Mouse (Mus musculus) left cerebral cortex, adult 2 months (tissue): ENCODE measurements around the gene Zfpm1. TPM values are rescaled to one million over a fixed set of nuclear protein-coding genes. Genes with fewer than 3 reads are reported as not detected.

Source experiments
- DNase-seq, 2 experiments: peaks; one replicate each; pipeline ENCODE4 v3.0.0; 2021 to 2022; ENCODE audit warnings: low spot score in 2 of 2, mixed read lengths in 1 of 2; ENCODE audit errors: extremely low spot score in 1 of 2
- H3K27ac ChIP-seq: fragments of 200-600 bp; 2 replicates; pipeline ENCODE4 v1.8.1; 2022
- H3K4me3 ChIP-seq: fragments of 200-600 bp; 2 replicates; pipeline ENCODE4 v1.8.1; 2022
- CTCF ChIP-seq: fragments of 200-600 bp; IDR thresholded peaks from 2 replicates; pipeline ENCODE4 v1.8.1; 2022; ENCODE audit warnings: antibody characterized with exemption, mild to moderate bottlenecking, moderate library complexity
- intact Hi-C: fragments of 180-260 bp; cut with DNase I; formaldehyde crosslinking; loops from one replicate; pipeline ENCODE4 v1.15.1; 2025
- long read RNA-seq, 2 experiments: library from polyadenylated mRNA; stranded (forward); transcript quantifications; one replicate each; pipeline ENCODE4 v2.0.0; 2021; ENCODE audit warnings: borderline mapping rate in 2 of 2
- total RNA-seq, 2 experiments: library from RNA; stranded (reverse); gene quantifications; 2 replicates each; pipeline ENCODE4 v1.2.3; 2021

The Zfpm1 gene
- 10 to 100 TPM; 39.5 to 42.1 TPM for total RNA-seq
- long read RNA-seq, experiment 1, transcript Zfpm1-201 (10 exons, 3,390 nt) = major isoform, 37 of 56 reads
- long read RNA-seq, experiment 1, partial matches to known transcripts = 10 of 56 reads
- long read RNA-seq, experiment 1, other reads (novel, unspliced or antisense) = 9 of 56 reads
- long read RNA-seq, experiment 2, transcript Zfpm1-201 (10 exons, 3,390 nt) = major isoform, 51 of 75 reads
- long read RNA-seq, experiment 2, partial matches to known transcripts = 11 of 75 reads
- long read RNA-seq, experiment 2, other reads (novel, unspliced or antisense) = 13 of 75 reads

DNA sequence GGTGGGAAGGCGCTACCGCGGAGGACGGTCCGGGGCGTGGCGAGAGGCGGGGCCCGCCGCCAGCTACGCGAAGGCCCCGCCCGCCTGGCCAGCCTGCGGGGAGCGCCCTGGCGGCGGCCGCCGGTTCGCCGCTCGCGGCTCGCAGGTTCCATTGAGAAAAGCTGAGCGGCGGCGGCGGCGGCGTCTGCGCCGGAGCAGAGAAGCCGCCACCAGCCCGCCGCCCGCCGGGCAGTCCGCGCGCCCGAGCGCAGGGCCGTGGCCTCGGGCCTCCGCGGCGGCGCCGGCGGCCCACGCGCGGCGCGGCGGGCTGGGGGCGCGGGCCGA lies at the start of gene Zfpm1:
TSS of gene Zfpm1 (plus strand) at position 107 of the 324 bp plus-strand sequence.
- DNase-seq = no peak
- intact Hi-C loops = loop anchor here (5.0 to 10.0 kb wide), 2 partner anchors 160 to 193 kb away; partner anchors contain the start of genes Ctu2, Mvd and Rnf166
- Histone ChIP-seq H3K27ac (peak within 1 kb of the TSS; percentile 82), H3K4me3 (peak within 1 kb of the TSS; percentile 62)
- TF ChIP-seq CTCF = peak; percentile 20

DNA sequence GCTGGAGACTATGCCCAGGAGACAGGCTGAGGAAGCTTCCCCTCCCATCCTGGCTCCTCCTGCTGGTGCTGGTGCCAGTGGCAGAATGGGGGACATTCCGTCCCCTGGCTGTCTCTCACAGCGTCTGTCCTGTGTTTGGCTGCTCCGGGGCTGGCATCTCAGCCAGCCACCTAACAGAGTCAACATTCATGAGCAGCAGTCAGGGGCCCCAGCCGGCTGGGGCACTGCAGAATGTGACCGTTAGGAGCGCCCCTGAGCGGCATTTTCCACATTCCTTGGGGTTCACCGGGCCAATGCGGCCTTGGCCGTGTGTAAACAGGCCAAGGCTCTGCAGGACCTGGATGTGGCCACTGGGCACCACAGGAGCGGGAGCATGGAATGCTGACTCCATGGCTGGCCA lies 47.9 kb upstream of the Zfpm1 start:
- TF ChIP-seq CTCF = peak; percentile 38
- no peak overlapping the region for H3K27ac ChIP-seq
- DNase-seq = no peak
- intact Hi-C loops = no loop called here
- no peak overlapping the region for H3K4me3 ChIP-seq

DNA sequence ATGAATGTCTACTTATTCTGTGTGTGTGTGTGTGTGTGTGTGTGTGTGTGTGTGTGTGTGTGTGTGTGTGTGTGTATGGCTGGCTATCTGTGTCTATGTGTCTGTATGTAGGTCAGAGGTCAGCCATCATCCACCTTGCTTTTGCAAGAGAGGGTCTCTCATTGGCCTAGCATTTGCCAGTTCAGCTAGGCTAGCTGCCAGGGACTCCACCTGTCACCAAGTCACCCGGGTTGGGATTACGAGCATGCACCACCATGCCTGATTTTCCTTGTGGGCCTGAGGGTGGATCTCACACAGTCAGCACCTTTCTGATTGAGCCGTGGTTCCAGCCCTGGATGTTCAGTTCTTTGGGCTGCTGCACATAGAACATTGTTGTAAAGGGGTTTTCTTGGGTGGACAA lies 45.4 kb upstream of the Zfpm1 start:
- no peak for TF ChIP-seq CTCF
- intact Hi-C loops = no loop called here
- DNase-seq = no peak
- no peak overlapping the region for H3K4me3 ChIP-seq
- H3K27ac ChIP-seq = no peak overlapping the region

DNA sequence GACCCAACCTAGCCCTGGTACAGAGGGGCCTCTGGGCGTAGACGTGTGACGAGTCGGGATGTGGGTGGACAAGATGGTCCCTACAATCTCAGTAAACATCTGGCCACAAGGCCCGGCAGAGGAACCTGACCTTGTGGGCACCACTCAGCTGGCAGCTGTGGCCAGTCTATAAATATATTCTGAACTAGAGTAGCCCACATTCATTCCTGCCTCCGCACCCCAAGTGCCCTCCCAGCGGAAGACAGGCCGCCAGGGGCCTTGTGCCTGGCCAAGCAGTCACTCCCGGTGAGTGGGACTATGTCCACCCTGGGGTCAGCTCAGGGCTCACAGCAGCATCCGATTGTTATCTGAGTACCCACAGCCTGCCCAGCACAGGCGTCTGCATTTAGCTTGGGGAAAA lies 43.7 kb upstream of the Zfpm1 start:
- intact Hi-C loops = no loop called here
- H3K27ac ChIP-seq = no peak overlapping the region

DNA sequence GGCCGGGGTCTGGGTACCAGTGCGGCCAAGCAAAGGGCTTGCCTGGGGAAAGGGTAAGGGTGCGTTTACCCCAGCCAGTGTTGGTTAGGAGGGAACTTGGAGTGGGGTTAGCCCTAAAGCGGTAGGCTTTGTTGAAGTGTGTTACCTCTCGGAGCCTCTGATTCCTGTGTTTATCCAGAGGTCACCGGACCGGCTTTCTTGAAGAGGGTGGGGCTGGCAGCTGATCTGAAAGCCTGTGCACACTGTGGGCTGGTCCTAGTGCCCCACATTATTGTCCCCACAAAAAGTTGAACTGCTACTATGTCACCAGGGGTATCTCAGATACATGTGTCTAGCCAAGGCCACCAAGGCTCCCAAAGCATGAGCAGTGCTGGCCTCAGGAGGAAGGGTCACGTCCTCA lies 43.2 kb upstream of the Zfpm1 start:
- intact Hi-C loops = no loop called here
- TF ChIP-seq CTCF = no peak
- no peak overlapping the region for H3K27ac ChIP-seq
- H3K4me3 ChIP-seq = no peak overlapping the region
- no peak for DNase-seq

More for the DNA sequence above, 43.7 kb upstream of the Zfpm1 start:
- H3K4me3 ChIP-seq = no peak overlapping the region
- no peak for TF ChIP-seq CTCF
- DNase-seq = no peak

DNA sequence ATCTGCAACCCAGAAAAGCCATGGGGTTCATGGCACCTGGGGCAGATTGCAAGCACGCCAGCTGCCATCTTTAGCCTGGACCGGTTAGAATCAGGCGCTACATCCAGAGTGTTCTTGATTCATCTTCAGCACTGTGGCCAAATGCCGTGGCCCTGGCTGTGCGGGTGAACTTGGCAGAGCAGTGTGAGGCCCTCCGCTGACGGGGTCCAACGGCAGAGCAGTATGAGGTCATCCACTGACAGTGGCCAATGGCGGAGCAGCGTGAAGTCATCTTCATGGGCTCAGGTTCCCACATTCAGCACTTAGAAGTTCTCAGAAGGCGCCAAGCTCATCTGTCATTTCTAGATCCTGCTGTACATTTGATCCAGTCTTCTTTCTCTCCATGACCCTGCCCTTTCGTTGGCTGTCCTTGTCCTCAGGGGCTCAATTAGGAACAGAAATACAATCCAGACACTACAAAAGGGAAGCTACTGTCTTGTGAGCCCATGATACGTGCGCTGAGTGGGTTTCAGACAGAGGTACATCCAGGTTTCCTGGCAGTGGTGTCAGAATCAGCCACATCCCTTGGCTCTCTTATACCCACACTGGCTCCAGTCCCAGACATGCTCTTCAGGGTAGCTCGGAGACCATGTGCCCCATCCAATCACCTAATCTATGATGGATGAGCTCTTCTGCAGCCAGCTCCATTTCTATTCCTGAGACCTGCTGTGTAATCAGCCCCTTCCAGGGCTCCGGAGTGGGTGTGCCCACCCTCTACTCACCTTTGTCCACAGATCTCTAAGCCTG lies 41.5 kb upstream of the Zfpm1 start:
- TF ChIP-seq CTCF = no peak
- DNase-seq = no peak
- Histone ChIP-seq H3K27ac (no peak overlapping the region), H3K4me3 (no peak overlapping the region)
- intact Hi-C loops = no loop called here

DNA sequence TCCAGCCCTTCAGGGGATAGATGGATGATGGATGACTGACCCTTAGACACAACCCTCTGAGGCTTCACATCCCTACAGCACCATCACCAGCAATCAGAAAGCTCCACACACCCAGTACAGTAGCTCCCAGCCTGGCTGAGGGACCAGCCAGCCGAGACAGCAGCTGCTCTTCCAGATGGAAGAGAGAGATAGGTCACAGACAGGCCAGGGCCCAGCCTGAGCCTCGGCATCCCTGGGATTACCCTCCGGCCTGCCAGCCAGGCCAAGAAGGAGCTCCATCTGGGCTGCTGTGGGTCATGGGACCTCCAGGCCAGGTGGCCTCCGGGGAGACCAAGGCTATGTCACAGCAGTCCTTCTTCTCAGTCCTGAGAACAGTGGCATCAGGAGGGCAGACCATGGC lies 38.6 kb upstream of the Zfpm1 start:
- intact Hi-C loops = no loop called here
- DNase-seq = no peak
- no peak overlapping the region for H3K27ac ChIP-seq
- H3K4me3 ChIP-seq = no peak overlapping the region
- TF ChIP-seq CTCF = no peak

DNA sequence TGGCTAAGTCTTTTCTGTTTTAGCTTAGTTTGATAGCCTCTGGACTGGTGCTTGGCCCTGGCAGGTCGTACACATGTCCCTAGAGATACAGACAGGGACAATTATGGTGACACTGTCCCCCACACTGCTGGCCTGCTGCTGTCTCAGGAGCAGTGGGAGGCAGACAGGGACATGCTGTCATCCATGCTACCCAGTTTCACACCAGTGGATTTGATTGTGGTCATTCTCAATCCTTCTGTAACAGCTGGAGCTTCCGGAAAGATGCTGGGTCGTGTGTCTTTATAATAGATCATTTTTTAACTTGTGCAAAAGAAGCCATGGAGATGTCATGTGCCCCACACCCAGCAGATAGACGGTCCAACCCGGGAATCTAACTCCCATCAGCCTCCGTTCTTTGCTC lies 36.8 kb upstream of the Zfpm1 start:
- intact Hi-C loops = no loop called here
- DNase-seq = no peak
- TF ChIP-seq CTCF = no peak
- H3K4me3 ChIP-seq = no peak overlapping the region
- H3K27ac ChIP-seq = no peak overlapping the region

DNA sequence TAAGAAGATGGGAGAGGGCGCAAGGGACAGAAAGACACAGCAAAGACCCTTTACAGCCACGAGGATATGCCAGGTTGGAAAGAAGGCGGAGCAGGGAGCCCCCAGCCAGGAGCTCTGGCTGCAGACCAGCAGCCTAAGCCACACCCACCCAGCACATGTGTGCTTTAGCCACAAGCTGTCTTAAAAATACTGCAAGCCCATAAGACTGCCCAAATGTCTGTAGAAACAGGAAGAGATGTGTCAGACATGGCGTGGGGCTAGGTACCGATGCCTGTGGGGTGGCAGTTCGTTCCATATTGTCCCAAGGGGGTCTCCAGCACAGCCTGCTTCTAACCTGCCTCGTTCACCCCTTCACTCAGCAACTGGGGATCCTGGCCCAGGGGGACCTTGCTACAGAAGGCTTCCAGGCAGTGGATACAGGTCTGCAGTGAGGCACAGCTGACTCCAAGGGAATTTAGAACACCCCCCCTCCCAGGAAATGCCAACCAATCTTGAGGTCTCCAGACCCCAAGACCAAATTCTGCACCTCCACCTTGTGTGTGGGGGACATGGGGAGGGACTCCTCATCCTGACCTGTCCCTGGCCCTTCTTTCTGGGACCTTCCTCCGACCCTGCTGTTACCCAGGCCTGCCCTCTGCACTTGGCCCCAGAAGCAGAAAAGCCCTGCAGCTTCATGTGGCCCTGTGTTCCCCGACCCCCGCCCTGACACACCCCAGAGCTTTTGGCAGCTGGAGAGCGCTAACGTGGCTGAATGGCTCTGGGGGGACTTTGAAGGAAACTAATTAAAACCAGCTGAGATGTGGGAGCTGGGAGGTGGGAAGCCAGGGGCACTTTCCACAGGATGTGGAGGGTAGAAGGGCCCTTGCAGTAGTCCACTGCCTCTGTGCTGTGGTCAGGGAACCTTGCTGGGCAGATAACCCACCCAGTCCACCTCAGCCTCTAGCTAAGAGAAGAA lies 35.4 kb upstream of the Zfpm1 start:
- TF ChIP-seq CTCF = no peak
- Histone ChIP-seq H3K4me3 (no peak overlapping the region), H3K27ac (no peak overlapping the region)
- DNase-seq = no peak
- intact Hi-C loops = no loop called here

DNA sequence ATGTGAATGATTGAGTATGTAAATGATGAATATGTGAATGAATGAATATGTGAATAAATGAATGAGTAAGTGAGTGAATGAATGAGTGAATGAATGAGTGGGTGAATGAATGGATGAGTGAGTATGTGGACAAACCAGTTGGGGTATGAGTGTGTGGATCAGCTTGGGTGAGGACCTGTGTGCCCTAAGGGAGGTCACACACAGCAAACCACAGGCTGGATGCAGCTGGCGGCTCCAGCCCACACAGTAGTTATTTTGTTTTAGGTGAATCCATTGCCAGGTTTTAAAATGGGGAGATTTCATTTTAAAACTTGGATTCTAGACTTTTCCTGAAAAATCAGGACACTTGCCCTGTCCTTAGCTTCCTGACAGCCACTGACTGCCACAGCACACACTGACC lies 30.2 kb upstream of the Zfpm1 start:
- no peak for DNase-seq
- TF ChIP-seq CTCF = no peak
- H3K27ac ChIP-seq = no peak overlapping the region
- H3K4me3 ChIP-seq = no peak overlapping the region
- intact Hi-C loops = no loop called here

DNA sequence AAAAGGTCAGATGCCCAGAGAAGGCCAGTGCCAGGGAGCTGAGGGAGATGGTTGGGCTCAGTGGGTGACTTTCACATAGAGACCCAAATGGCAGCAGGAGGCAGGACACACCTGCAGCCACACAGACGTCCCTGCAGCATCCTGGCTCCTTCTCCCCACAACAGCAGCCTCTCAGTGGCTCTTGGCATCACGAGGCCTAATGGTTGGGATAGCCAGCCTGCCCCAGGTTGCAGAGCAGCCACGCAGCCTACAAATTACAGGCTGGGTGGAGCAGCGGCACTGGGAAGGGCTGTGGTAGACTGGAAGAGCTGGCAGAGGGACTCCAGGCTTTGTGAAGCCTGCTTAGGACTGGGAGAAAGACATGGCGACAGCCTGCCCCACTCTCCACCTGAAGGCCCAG lies 29.6 kb upstream of the Zfpm1 start:
- intact Hi-C loops = no loop called here
- Histone ChIP-seq H3K4me3 (no peak overlapping the region), H3K27ac (no peak overlapping the region)
- DNase-seq = no peak
- TF ChIP-seq CTCF = no peak

DNA sequence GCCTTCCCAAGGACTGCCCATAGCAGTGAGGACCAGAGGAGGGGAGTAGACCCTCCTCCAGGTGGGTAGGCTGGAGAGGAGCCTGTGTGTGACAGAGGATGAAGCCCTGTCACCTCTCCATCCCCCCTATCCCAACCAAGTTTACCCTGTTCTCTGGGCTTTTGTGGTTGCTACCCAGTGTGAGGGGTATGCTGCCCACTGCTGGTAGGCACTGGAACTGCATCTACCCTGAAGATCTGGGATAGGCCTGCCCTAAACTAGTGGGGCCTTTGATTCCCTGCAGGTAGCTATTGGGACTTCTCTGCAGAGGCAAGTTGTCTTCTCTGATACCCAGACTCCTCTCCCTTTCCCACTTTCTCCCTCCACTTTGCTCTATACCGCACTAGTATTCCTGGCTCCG lies 22.6 kb upstream of the Zfpm1 start:
- Histone ChIP-seq H3K4me3 (no peak overlapping the region), H3K27ac (no peak overlapping the region)
- intact Hi-C loops = loop anchor here (2.0 kb wide), 1 partner anchor 97 kb away; no protein-coding TSS in a partner anchor
- peak; percentile 69 to 77 for DNase-seq
- peak; percentile 99 for TF ChIP-seq CTCF
